Mouse (Mus musculus) right cerebral cortex, postnatal 14 days (tissue): ENCODE results near the gene Fbxl12.
"Not testable (repeated sequence)": the region's sequence is repeated elsewhere in the genome, so short reads cannot be mapped to it uniquely, and the experiment has no call there.

Experiments used
- DNase-seq: peaks from one replicate; pipeline ENCODE4 v3.0.0; 2022

Fbxl12 gene

GRCm38 (mm10) chr9:20651602-20652259, 7.2 kb upstream of the Fbxl12 start, which contains the start of gene Pin1:
Pin1 (plus strand) TSS chr9:20652095.
- peak; percentile 99 for DNase-seq

GRCm38 (mm10) chr9:20645121-20645520, 554 bp upstream of the Fbxl12 start:
- no peak for DNase-seq

GRCm38 (mm10) chr9:20643781-20644180, 786 bp downstream of the Fbxl12 start:
- DNase-seq: no peak

- DNase-seq: peak; percentile 70
Measured at GRCm38 (mm10) chr9:20642896-20643466, 1.6 kb downstream of the Fbxl12 start.

GRCm38 (mm10) chr9:20642101-20642895, 2.3 kb downstream of the Fbxl12 start, which contains the start of gene Ubl5:
Ubl5 (plus strand) TSS chr9:20642878.
- DNase-seq: peak; percentile 77

- DNase-seq: no peak
Measured at GRCm38 (mm10) chr9:20641501-20641900, 3.1 kb downstream of the Fbxl12 start.

- DNase-seq: no peak
Measured at GRCm38 (mm10) chr9:20639486-20639885, 5.1 kb downstream of the Fbxl12 start.

GRCm38 (mm10) chr9:20638552-20638951, 6.0 kb downstream of the Fbxl12 start:
- DNase-seq: no peak

GRCm38 (mm10) chr9:20636790-20637189, 7.8 kb downstream of the Fbxl12 start:
- no peak for DNase-seq

- DNase-seq: no peak
Measured at GRCm38 (mm10) chr9:20636256-20636655, 8.3 kb downstream of the Fbxl12 start.

- not testable (repeated sequence) for DNase-seq
Measured at GRCm38 (mm10) chr9:20635676-20636075, 8.9 kb downstream of the Fbxl12 start.

- DNase-seq: no peak
Measured at GRCm38 (mm10) chr9:20631332-20631731, 13.2 kb downstream of the Fbxl12 start.

GRCm38 (mm10) chr9:20616685-20617084, 27.9 kb downstream of the Fbxl12 start:
- no peak for DNase-seq

- DNase-seq: no peak
Measured at GRCm38 (mm10) chr9:20611976-20612375, 32.6 kb downstream of the Fbxl12 start.

- DNase-seq: no peak
Measured at GRCm38 (mm10) chr9:20609831-20610464, 34.6 kb downstream of the Fbxl12 start.

- DNase-seq: peak; percentile 79
Measured at GRCm38 (mm10) chr9:20607100-20607974, 37.2 kb downstream of the Fbxl12 start.

- DNase-seq: no peak
Measured at GRCm38 (mm10) chr9:20606269-20606668, 38.3 kb downstream of the Fbxl12 start.

GRCm38 (mm10) chr9:20601270-20601669, 43.3 kb downstream of the Fbxl12 start:
- DNase-seq: no peak

- DNase-seq: peak; percentile 99
Measured at GRCm38 (mm10) chr9:20581175-20581634, 63.4 kb downstream of the Fbxl12 start, which contains the start of gene Zfp846. Zfp846 (plus strand) TSS chr9:20581291.

GRCm38 (mm10) chr9:20576591-20576990, 68.0 kb downstream of the Fbxl12 start:
- DNase-seq: no peak

GRCm38 (mm10) chr9:20571060-20571459, 73.5 kb downstream of the Fbxl12 start:
- DNase-seq: no peak
